31 mouse cellular contexts compared by ENCODE assay signal in the genomic region with DNA sequence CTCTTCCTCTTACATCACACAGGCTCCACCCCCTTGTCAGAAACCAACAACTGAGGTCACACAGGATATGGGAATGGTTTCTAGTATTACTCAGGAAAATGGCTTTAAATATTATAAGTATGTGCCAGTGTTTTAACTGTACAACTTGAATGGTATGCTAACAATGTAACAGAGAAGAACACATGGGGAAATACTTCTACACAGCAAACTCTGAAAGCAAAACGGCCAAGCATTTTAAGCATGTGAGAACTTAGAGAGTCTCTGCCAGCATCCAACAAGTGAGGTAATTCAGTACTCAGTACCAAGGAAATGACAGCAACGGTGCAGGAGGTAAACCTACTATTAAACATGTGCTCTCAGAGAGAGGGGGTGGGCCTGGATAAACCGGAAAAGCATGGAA. TPM values are rescaled to one million over a fixed set of nuclear protein-coding genes. Genes with fewer than 3 reads are reported as not detected.
DNase-seq lines count a peak whose midpoint lies in the region; ATAC-seq and TF ChIP-seq lines count a peak whose summit lies in the region.
"Had no signal": no experiment of that assay in that cellular context is flagged by ENCODE, and none has a peak within 500 bp of the region (broad histone marks: within the 10 kb centered on the region; RNA-seq: fewer than 3 reads in every experiment).

No protein-coding gene starts in this region.

- H3K4me2 ChIP-seq in kidney, postnatal 0 days (ENCODE audit: low read length): no peak overlapping the region
- H3K4me2 ChIP-seq: heart, embryonic 15.5 days; hindbrain, embryonic 12.5 days; kidney, embryonic 15.5 days; liver, embryonic 15.5 days; midbrain, embryonic 15.5 days; neural tube, embryonic 15.5 days; stomach, embryonic 15.5 days had no signal

- no peak for TF ChIP-seq CTCF in kidney, postnatal 0 days (IDR thresholded peaks at IDR 0.05; ENCODE audit: low read depth)

- WGBS in kidney, postnatal 0 days: 46% methylated on average over 3 of the region's 3 CpGs

- no peak for ATAC-seq in kidney, postnatal 0 days (replicated peaks; ENCODE audit: low FRiP score, low read depth)
- ATAC-seq: activated CD4-positive, CD25-positive, alpha-beta regulatory T cell, adult 4 months; forebrain, embryonic 16.5 days; hindbrain, postnatal 0 days; midbrain, embryonic 15.5 days had no signal

- no peaks in the 10 kb centered on the region for H3K36me3 ChIP-seq in kidney, postnatal 0 days (ENCODE audit: insufficient read depth, low read length)
- H3K36me3 ChIP-seq: heart, embryonic 15.5 days; hindbrain, embryonic 12.5 days; kidney, embryonic 15.5 days; liver, embryonic 15.5 days; midbrain, embryonic 10.5 days; midbrain, embryonic 15.5 days; neural tube, embryonic 15.5 days; stomach, embryonic 15.5 days had no signal

- H3K27ac ChIP-seq in kidney, postnatal 0 days: no peak overlapping the region
- H3K27ac ChIP-seq: heart, embryonic 15.5 days; hindbrain, embryonic 12.5 days; hindbrain, postnatal 0 days; kidney, embryonic 15.5 days; liver, embryonic 15.5 days; macrophage; midbrain, embryonic 10.5 days; midbrain, embryonic 15.5 days; neural tube, embryonic 15.5 days; stomach, embryonic 15.5 days had no signal

- H3K9me3 ChIP-seq in kidney, postnatal 0 days (replicated peaks; ENCODE audit: low read length): no peaks in the 10 kb centered on the region
- H3K9me3 ChIP-seq: heart, embryonic 15.5 days; hindbrain, embryonic 12.5 days; kidney, embryonic 15.5 days; liver, embryonic 15.5 days; midbrain, embryonic 10.5 days; midbrain, embryonic 15.5 days; neural tube, embryonic 15.5 days; stomach, embryonic 15.5 days had no signal

- H3K27me3 ChIP-seq in kidney, postnatal 0 days (ENCODE audit: insufficient read depth, low read length): no peaks in the 10 kb centered on the region
- H3K27me3 ChIP-seq: heart, embryonic 15.5 days; hindbrain, embryonic 12.5 days; kidney, embryonic 15.5 days; liver, embryonic 15.5 days; midbrain, embryonic 15.5 days; neural tube, embryonic 15.5 days; stomach, embryonic 15.5 days had no signal

- no peaks in the 10 kb centered on the region for H3K4me1 ChIP-seq in kidney, postnatal 0 days (replicated peaks; ENCODE audit: insufficient read depth, low read length)
- H3K4me1 ChIP-seq: hindbrain, embryonic 12.5 days; kidney, embryonic 15.5 days; liver, embryonic 15.5 days; midbrain, embryonic 10.5 days; midbrain, embryonic 15.5 days; neural tube, embryonic 15.5 days; stomach, embryonic 15.5 days had no signal

- peak; percentile 37 for DNase-seq in kidney, postnatal 0 days (ENCODE audit: low spot score)
- DNase-seq in kidney, postnatal 25 days: no peak
- DNase-seq in 3134 (ENCODE audit: extremely low read depth, insufficient read length, low spot score): peak; percentile 42
- peak; percentile 58 for DNase-seq in 3T3-L1 (ENCODE audit: low read depth, low spot score)
- DNase-seq in fibroblast of lung, adult 2 months (ENCODE audit: low read depth): peak; percentile 24
- no peak for DNase-seq in layer of hippocampus, postnatal 10 days (ENCODE audit: low spot score in 2 of 2)
- DNase-seq: adrenal gland, adult 2 months; cerebellum, adult 2 months; cerebellum, postnatal 14 days; heart, postnatal 36 days; kidney, adult 18-20 months; kidney, postnatal 4 days; layer of hippocampus, postnatal 36 days; left cerebral cortex, postnatal 4 days; retina, postnatal 1 day; right cerebral cortex, postnatal 14 days had no signal

- no peak overlapping the region for H3K4me3 ChIP-seq in kidney, postnatal 0 days (replicated peaks; ENCODE audit: low read depth, low read length)
- H3K4me3 ChIP-seq: heart, embryonic 15.5 days; hindbrain, embryonic 12.5 days; kidney, embryonic 15.5 days; liver, embryonic 15.5 days; midbrain, embryonic 10.5 days; midbrain, embryonic 15.5 days; neural tube, embryonic 15.5 days; stomach, embryonic 15.5 days had no signal

- H3K9ac ChIP-seq in kidney, postnatal 0 days (ENCODE audit: low read depth, low read length): no peak overlapping the region
- H3K9ac ChIP-seq: heart, embryonic 15.5 days; hindbrain, embryonic 12.5 days; kidney, embryonic 15.5 days; liver, embryonic 15.5 days; midbrain, embryonic 15.5 days; neural tube, embryonic 15.5 days; stomach, embryonic 15.5 days had no signal

RNA-seq across cellular contexts. Expression of a gene that starts 18.9 kb away (rescaled TPM):
- 0.09 and 0.21 TPM in 2 replicates for polyA plus RNA-seq in kidney, postnatal 0 days (2015; fragmentation: Nextera tagmentation; extraction: Ambion mirVana)
- total RNA-seq in layer of hippocampus, postnatal 10 days (2021): 1 to 10 TPM in 1 of 2 experiments, under 1 TPM in 1; 0.80 to 1.1 TPM
- total RNA-seq: gastrocnemius, adult 8-10 months; heart, postnatal 36 days; liver, adult 2 months had no signal
- polyA plus RNA-seq: activated CD4-positive, CD25-positive, alpha-beta regulatory T cell, adult 4 months; adrenal gland, adult 2 months; heart, embryonic 15.5 days; liver, adult 2 months; liver, embryonic 15.5 days; macrophage; small intestine, adult 2 months; stomach, embryonic 15.5 days had no signal

RNA-seq across cellular contexts. Expression of a gene that starts 56.5 kb away (rescaled TPM):
- 138 and 145 TPM in 2 replicates for polyA plus RNA-seq in kidney, postnatal 0 days (2015; fragmentation: Nextera tagmentation; extraction: Ambion mirVana)
- total RNA-seq in layer of hippocampus, postnatal 10 days (2021): 10 to 100 TPM; 85.4 to 89.8 TPM

Comparison
In these comparisons a context has a peak if more than half of its experiments do, and no peak if none do; other contexts are left out.
1. DNase-seq: peak in kidney, postnatal 0 days (single experiment), 3134 (single experiment), 3T3-L1 (single experiment) and fibroblast of lung, adult 2 months (single experiment); none in kidney, postnatal 25 days (0 of 2) and layer of hippocampus, postnatal 10 days (0 of 2).